In the genomic region with DNA sequence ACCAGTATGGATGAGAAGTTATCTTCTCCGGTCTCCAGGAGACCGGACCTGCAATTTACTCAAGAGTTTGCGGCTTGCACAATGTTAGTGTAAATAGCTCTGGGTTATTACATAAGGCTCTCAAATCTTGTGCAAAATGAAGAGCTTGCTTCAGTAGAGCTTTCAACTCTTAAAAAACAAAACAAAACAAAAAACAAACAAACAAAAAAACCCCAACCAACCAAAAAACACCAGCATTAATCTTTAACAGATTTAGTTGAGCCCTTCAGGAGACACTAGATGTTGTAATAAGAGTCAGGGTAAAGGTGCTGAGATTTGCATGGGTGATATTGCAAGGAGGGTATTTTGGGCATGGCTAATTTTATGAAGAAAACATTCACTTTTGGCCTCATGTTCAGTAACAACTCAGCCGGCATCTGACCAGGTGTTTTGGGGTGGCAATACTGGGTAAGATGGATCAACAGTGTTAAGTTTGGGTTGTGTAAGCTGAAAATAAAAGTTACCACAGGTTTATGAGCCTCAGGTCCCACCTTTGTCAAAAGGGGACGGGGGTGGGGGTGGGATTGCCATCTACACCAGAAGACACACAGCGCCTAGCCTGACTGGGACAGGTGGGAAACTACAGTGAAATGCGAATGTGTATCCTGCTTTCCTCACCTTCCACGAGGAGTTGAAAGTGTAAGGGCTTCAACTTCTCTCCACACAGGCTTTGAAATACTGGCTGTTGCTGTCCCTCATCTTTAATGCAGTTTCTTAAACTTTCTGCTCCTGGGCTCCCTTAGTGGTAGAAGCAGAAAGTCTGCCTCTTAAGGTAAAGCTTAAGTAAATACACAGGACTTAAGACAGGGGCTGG, we compare ENCODE assay signal across 12 mouse cellular contexts. TPM values are rescaled to one million over a fixed set of nuclear protein-coding genes. Genes with fewer than 3 reads are reported as not detected.
A peak's percentile ranks its signal among the peaks of the same experiment; 100 is the strongest.
DNase-seq lines count a peak whose midpoint lies in the region; ATAC-seq lines count a peak whose summit lies in the region.
"Had no signal": no experiment of that assay in that cellular context is flagged by ENCODE, and none has a peak within 500 bp of the region (broad histone marks: within the 10 kb centered on the region; RNA-seq: fewer than 3 reads in every experiment).

No protein-coding gene starts in this region.

- DNase-seq in lung, postnatal 36 days: peak; percentile 69
- DNase-seq in lung, postnatal 14 days: no peak
- no peak for DNase-seq in forebrain, embryonic 11.5 days (ENCODE audit: low spot score)
- DNase-seq in hindbrain, embryonic 11.5 days (ENCODE audit: low spot score): no peak
- DNase-seq in left cerebral cortex, adult 8-10 months (ENCODE audit: low spot score in 2 of 2): no peak
- DNase-seq in layer of hippocampus, postnatal 36 days: no peak
- DNase-seq in kidney, adult 8-10 months: no peak
- DNase-seq: cerebellum, adult 18-20 months; kidney, postnatal 14 days; thymus, postnatal 14 days had no signal

- H3K4me3 ChIP-seq in forebrain, embryonic 11.5 days (ENCODE audit: low read depth, low read length): no peak overlapping the region
- H3K4me3 ChIP-seq in hindbrain, embryonic 11.5 days (ENCODE audit: low read depth, low read length): peak overlapping the region; percentile 18
- no peak overlapping the region for H3K4me3 ChIP-seq in midbrain, embryonic 15.5 days

- ATAC-seq in forebrain, embryonic 11.5 days (replicated peaks; ENCODE audit: low FRiP score): no peak
- no peak for ATAC-seq in hindbrain, embryonic 11.5 days (ENCODE audit: low FRiP score)
- ATAC-seq in midbrain, embryonic 15.5 days (replicated peaks): no peak
- ATAC-seq: Patski had no signal

- no peak overlapping the region for H3K4me2 ChIP-seq in forebrain, embryonic 11.5 days (ENCODE audit: low read depth, low read length, severe bottlenecking)
- peak overlapping the region; percentile 34 for H3K4me2 ChIP-seq in hindbrain, embryonic 11.5 days (replicated peaks; ENCODE audit: low read depth, low read length)
- H3K4me2 ChIP-seq in midbrain, embryonic 15.5 days: no peak overlapping the region

- peaks cover 7% of the 10 kb centered on the region; the same call in 1 of the 2 replicates for H3K36me3 ChIP-seq in forebrain, embryonic 11.5 days (ENCODE audit: control insufficient read depth, insufficient read depth, low read length)
- H3K36me3 ChIP-seq in hindbrain, embryonic 11.5 days (ENCODE audit: control insufficient read depth, insufficient read depth, low read length): peaks cover 3% of the 10 kb centered on the region; the same call in 1 of the 2 replicates
- no peaks in the 10 kb centered on the region for H3K36me3 ChIP-seq in midbrain, embryonic 15.5 days (replicated peaks)

- H3K9me3 ChIP-seq in forebrain, embryonic 11.5 days (ENCODE audit: control insufficient read depth, low read length): no peaks in the 10 kb centered on the region
- no peaks in the 10 kb centered on the region for H3K9me3 ChIP-seq in hindbrain, embryonic 11.5 days (ENCODE audit: control insufficient read depth, low read length)
- no peaks in the 10 kb centered on the region for H3K9me3 ChIP-seq in midbrain, embryonic 15.5 days

- peak overlapping the region; percentile 42; the same call in 1 of the 2 replicates for H3K27ac ChIP-seq in forebrain, embryonic 11.5 days (ENCODE audit: low read depth, low read length)
- H3K27ac ChIP-seq in hindbrain, embryonic 11.5 days (ENCODE audit: low read depth, low read length): peak overlapping the region; percentile 81
- peak overlapping the region; percentile 45; the same call in 1 of the 2 replicates for H3K27ac ChIP-seq in midbrain, embryonic 15.5 days

- 78% methylated on average over 8 of the region's 8 CpGs for WGBS in forebrain, embryonic 11.5 days
- 46% methylated on average over 8 of the region's 8 CpGs for WGBS in hindbrain, embryonic 11.5 days
- 38% methylated on average over 8 of the region's 8 CpGs for WGBS in midbrain, embryonic 15.5 days

- H3K9ac ChIP-seq in forebrain, embryonic 11.5 days (ENCODE audit: low read length): no peak overlapping the region
- H3K9ac ChIP-seq in hindbrain, embryonic 11.5 days (ENCODE audit: low read depth, low read length): peak overlapping the region; percentile 31; the same call in 1 of the 2 replicates
- H3K9ac ChIP-seq in midbrain, embryonic 15.5 days: no peak overlapping the region

- H3K27me3 ChIP-seq in forebrain, embryonic 11.5 days (ENCODE audit: control insufficient read depth, insufficient read depth, low read length): no peaks in the 10 kb centered on the region
- no peaks in the 10 kb centered on the region for H3K27me3 ChIP-seq in hindbrain, embryonic 11.5 days (ENCODE audit: control insufficient read depth, insufficient read depth, low read length)
- no peaks in the 10 kb centered on the region for H3K27me3 ChIP-seq in midbrain, embryonic 15.5 days (replicated peaks)

- peaks cover 13% of the 10 kb centered on the region; the same call in 1 of the 2 replicates for H3K4me1 ChIP-seq in forebrain, embryonic 11.5 days (replicated peaks; ENCODE audit: control insufficient read depth, insufficient read depth, low read length)
- H3K4me1 ChIP-seq in hindbrain, embryonic 11.5 days (replicated peaks; ENCODE audit: control insufficient read depth, insufficient read depth, low read length): peaks cover 11% of the 10 kb centered on the region
- H3K4me1 ChIP-seq in midbrain, embryonic 15.5 days: peaks cover 29% of the 10 kb centered on the region

RNA-seq across cellular contexts. Expression of a gene that starts 4.9 kb away (rescaled TPM):
- 9.0 and 10.0 TPM in 2 replicates for polyA plus RNA-seq in forebrain, embryonic 11.5 days (2014; fragmentation: Nextera tagmentation; extraction: Ambion mirVana)
- 23.3 and 26.4 TPM in 2 replicates for polyA plus RNA-seq in hindbrain, embryonic 11.5 days (2014; fragmentation: Nextera tagmentation; extraction: Ambion mirVana)
- 7.0 and 7.1 TPM in 2 replicates for polyA plus RNA-seq in midbrain, embryonic 15.5 days (2015; fragmentation: Nextera tagmentation; extraction: Ambion mirVana)
- 1 to 10 TPM; 2.0 to 2.5 (median 2.2) TPM for total RNA-seq in left cerebral cortex, adult 8-10 months (2022)
- 1 to 10 TPM; 5.9 to 6.1 TPM for total RNA-seq in layer of hippocampus, postnatal 36 days (2021)
